Mouse (Mus musculus): ENCODE measurements around the gene Inpp5d.

GRCm38 (mm10) chr1:87574353-87574752, 45.8 kb upstream of the Inpp5d start:
- TF ChIP-seq CTCF (IDR thresholded peaks at IDR 0.05; ENCODE audit: extremely low read depth, insufficient read depth, insufficient read length, insufficient replicate concordance) (no peak), POLR2A (IDR thresholded peaks at IDR 0.05; ENCODE audit: low read depth, low read length) (no peak)
